Mouse (Mus musculus) hindbrain, embryonic 11.5 days (tissue): Measurements from ENCODE around the gene Ubxn6. TPM values are rescaled to one million over a fixed set of nuclear protein-coding genes. Genes with fewer than 3 reads are reported as not detected.

Experiments
- ATAC-seq: fragments of 200-750 bp; cut with Nextera tagmentation; 2 replicates; pipeline ENCODE4 v1.8.0; 2017; ENCODE audit warnings: mild to moderate bottlenecking, moderate TSS enrichment, moderate library complexity; ENCODE audit not compliant: low FRiP score
- DNase-seq: peaks from one replicate; pipeline ENCODE4 v3.0.0-alpha.2; 2015; ENCODE audit warnings: low spot score
- H3K27ac ChIP-seq: fragments of 300-500 bp; sonication (generic); 2 replicates; pipeline ENCODE4 v1.5.1; 2014; ENCODE audit warnings: mild to moderate bottlenecking, low read depth, low read length
- H3K27me3 ChIP-seq: fragments of 300-500 bp; sonication (generic); 2 replicates; pipeline ENCODE4 v1.6.1; 2014; ENCODE audit warnings: mild to moderate bottlenecking, low read length, moderate library complexity, mixed read lengths; ENCODE audit not compliant: control insufficient read depth, insufficient read depth
- H3K36me3 ChIP-seq: fragments of 300-500 bp; sonication (generic); 2 replicates; pipeline ENCODE4 v1.6.1; 2014; ENCODE audit warnings: mild to moderate bottlenecking, low read length, moderate library complexity, mixed read lengths; ENCODE audit not compliant: control insufficient read depth, insufficient read depth
- H3K4me1 ChIP-seq: fragments of 300-500 bp; sonication (generic); replicated peaks from 2 replicates; pipeline ENCODE4 v1.6.1; 2014; ENCODE audit warnings: low read length, mixed read lengths; ENCODE audit not compliant: control insufficient read depth, insufficient read depth
- H3K4me2 ChIP-seq: fragments of 300-500 bp; sonication (generic); replicated peaks from 2 replicates; pipeline ENCODE4 v1.6.1; 2014; ENCODE audit warnings: mild to moderate bottlenecking, low read depth, low read length
- H3K4me3 ChIP-seq: fragments of 300-500 bp; sonication (generic); 2 replicates; pipeline ENCODE4 v1.5.1; 2014; ENCODE audit warnings: low read depth, low read length
- H3K9ac ChIP-seq: fragments of 300-500 bp; sonication (generic); 2 replicates; pipeline ENCODE4 v1.6.1; 2014; ENCODE audit warnings: low read depth, low read length
- H3K9me3 ChIP-seq: fragments of 300-500 bp; sonication (generic); 2 replicates; pipeline ENCODE4 v1.6.1; 2016; ENCODE audit warnings: low read length; ENCODE audit not compliant: control insufficient read depth
- WGBS: fragments of 180-500 bp; shearing (Covaris S2); extraction: QIAGEN DNeasy Blood & Tissue Kit; methylation state at CpG from one replicate; pipeline ENCODE4 v1.1.7; 2014; 5-methylcytosine and 5-hydroxymethylcytosine counted together
- polyA plus RNA-seq: library from polyadenylated mRNA; unstranded; fragments of >200 nt; fragmentation: Nextera tagmentation; extraction: Ambion mirVana; gene quantifications from 2 replicates; pipeline ENCODE4 v1.2.1, GENCODE M21; 2014

Ubxn6 gene
- polyA plus RNA-seq, 1 experiment from 2014 or later: 51.1 TPM

- H3K4me1 ChIP-seq: peaks cover 3% of the 10 kb centered on the region; the same call in 1 of the 2 replicates
- no peaks in the 10 kb centered on the region for H3K9me3 ChIP-seq
- WGBS: 75% methylated on average over 3 of the region's 3 CpGs
- no peak overlapping the region for H3K9ac ChIP-seq
- DNase-seq: no peak
- ATAC-seq: no peak; the same call in 1 of the 2 replicates
- no peaks in the 10 kb centered on the region for H3K27me3 ChIP-seq
- no peak overlapping the region for H3K4me3 ChIP-seq
- H3K27ac ChIP-seq: peak overlapping the region; percentile 24; the same call in 1 of the 2 replicates
- no peak overlapping the region for H3K4me2 ChIP-seq
- H3K36me3 ChIP-seq: no peaks in the 10 kb centered on the region
Measured at GRCm38 (mm10) chr17:56112743-56113142, 37.9 kb upstream of the Ubxn6 start.

GRCm38 (mm10) chr17:56111864-56112263, 37.0 kb upstream of the Ubxn6 start:
- DNase-seq (peak; percentile 87), ATAC-seq (peak; percentile 47)
- 38% methylated on average over 5 of the region's 5 CpGs for WGBS
- H3K4me2 ChIP-seq: no peak overlapping the region
- H3K4me3 ChIP-seq: no peak overlapping the region
- H3K4me1 ChIP-seq: no peaks in the 10 kb centered on the region
- no peak overlapping the region for H3K27ac ChIP-seq
- no peaks in the 10 kb centered on the region for H3K36me3 ChIP-seq
- no peaks in the 10 kb centered on the region for H3K27me3 ChIP-seq
- H3K9ac ChIP-seq: no peak overlapping the region
- H3K9me3 ChIP-seq: no peaks in the 10 kb centered on the region

- no peak overlapping the region for H3K27ac ChIP-seq
- no peak overlapping the region for H3K9ac ChIP-seq
- no peaks in the 10 kb centered on the region for H3K36me3 ChIP-seq
- no peaks in the 10 kb centered on the region for H3K4me1 ChIP-seq
- WGBS: 77% methylated on average over 1 of the region's 1 CpGs
- H3K9me3 ChIP-seq: no peaks in the 10 kb centered on the region
- ATAC-seq: no peak
- H3K4me3 ChIP-seq: no peak overlapping the region
- no peak overlapping the region for H3K4me2 ChIP-seq
- DNase-seq: no peak
- no peaks in the 10 kb centered on the region for H3K27me3 ChIP-seq
Measured at GRCm38 (mm10) chr17:56111021-56111420, 36.2 kb upstream of the Ubxn6 start.

GRCm38 (mm10) chr17:56110571-56110970, 35.7 kb upstream of the Ubxn6 start:
- no peaks in the 10 kb centered on the region for H3K36me3 ChIP-seq
- WGBS: 75% methylated on average over 4 of the region's 4 CpGs
- no peaks in the 10 kb centered on the region for H3K27me3 ChIP-seq
- H3K4me1 ChIP-seq: no peaks in the 10 kb centered on the region
- no peak overlapping the region for H3K4me2 ChIP-seq
- H3K9ac ChIP-seq: no peak overlapping the region
- H3K4me3 ChIP-seq: no peak overlapping the region
- DNase-seq (no peak), ATAC-seq (no peak)
- H3K9me3 ChIP-seq: no peaks in the 10 kb centered on the region
- no peak overlapping the region for H3K27ac ChIP-seq

- Histone ChIP-seq H3K9ac (no peak within 1 kb of the TSS), H3K36me3 (no peaks in the 10 kb centered on the region), H3K4me2 (no peak within 1 kb of the TSS), H3K9me3 (no peaks in the 10 kb centered on the region), H3K4me1 (no peaks in the 10 kb centered on the region), H3K27me3 (no peaks in the 10 kb centered on the region), H3K27ac (no peak within 1 kb of the TSS), H3K4me3 (no peak within 1 kb of the TSS)
- no peak for ATAC-seq
- 54% methylated on average over 9 of the region's 10 CpGs for WGBS
- DNase-seq: no peak
Measured at GRCm38 (mm10) chr17:56109219-56110051, 34.6 kb upstream of the Ubxn6 start, which contains the start of gene Plin4. Plin4 (minus strand) TSS chr17:56109803.

- ATAC-seq: no peak
- DNase-seq: no peak
- H3K27me3 ChIP-seq: no peaks in the 10 kb centered on the region
- WGBS: 77% methylated on average over 6 of the region's 6 CpGs
- H3K9me3 ChIP-seq: no peaks in the 10 kb centered on the region
- H3K4me3 ChIP-seq: no peak overlapping the region
- H3K4me2 ChIP-seq: no peak overlapping the region
- no peak overlapping the region for H3K27ac ChIP-seq
- no peaks in the 10 kb centered on the region for H3K4me1 ChIP-seq
- no peaks in the 10 kb centered on the region for H3K36me3 ChIP-seq
- no peak overlapping the region for H3K9ac ChIP-seq
Measured at GRCm38 (mm10) chr17:56108334-56109044, 33.7 kb upstream of the Ubxn6 start.

- Histone ChIP-seq H3K27ac (no peak overlapping the region), H3K9me3 (no peaks in the 10 kb centered on the region), H3K27me3 (no peaks in the 10 kb centered on the region), H3K4me1 (no peaks in the 10 kb centered on the region), H3K9ac (no peak overlapping the region), H3K36me3 (no peaks in the 10 kb centered on the region), H3K4me2 (no peak overlapping the region), H3K4me3 (no peak overlapping the region)
- DNase-seq (no peak), ATAC-seq (no peak)
- 69% methylated on average over 2 of the region's 2 CpGs for WGBS
Measured at GRCm38 (mm10) chr17:56107736-56108135, 32.9 kb upstream of the Ubxn6 start.

GRCm38 (mm10) chr17:56106981-56107380, 32.2 kb upstream of the Ubxn6 start:
- H3K4me1 ChIP-seq: no peaks in the 10 kb centered on the region
- no peak overlapping the region for H3K27ac ChIP-seq
- ATAC-seq (no peak), DNase-seq (no peak)
- H3K9me3 ChIP-seq: no peaks in the 10 kb centered on the region
- 80% methylated on average over 4 of the region's 4 CpGs for WGBS
- peaks cover 4% of the 10 kb centered on the region; the same call in 1 of the 2 replicates for H3K36me3 ChIP-seq
- H3K27me3 ChIP-seq: no peaks in the 10 kb centered on the region
- H3K4me3 ChIP-seq: no peak overlapping the region
- H3K9ac ChIP-seq: no peak overlapping the region
- H3K4me2 ChIP-seq: no peak overlapping the region
